In genomic region chr5:112526435-112526834, GRCm38 (mm10) we compare ENCODE assay signal across 16 mouse cellular contexts. TPM values are rescaled to one million over a fixed set of nuclear protein-coding genes. Genes with fewer than 3 reads are reported as not detected.
A peak's percentile ranks its signal among the peaks of the same experiment; 100 is the strongest.
DNase-seq lines count a peak whose midpoint lies in the region; ATAC-seq and TF ChIP-seq lines count a peak whose summit lies in the region.
"Had no signal": no experiment of that assay in that cellular context is flagged by ENCODE, and none has a peak within 500 bp of the region (broad histone marks: within the 10 kb centered on the region; RNA-seq: fewer than 3 reads in every experiment).

No protein-coding gene starts in this region.

- WGBS in lung, embryonic 14.5 days, result 63% methylated on average over 7 of the region's 7 CpGs
- 55% methylated on average over 7 of the region's 7 CpGs for WGBS in forebrain, embryonic 14.5 days
- 60% methylated on average over 7 of the region's 7 CpGs for WGBS in hindbrain, embryonic 16.5 days

- DNase-seq in frontal cortex, postnatal 25 days (ENCODE audit: low spot score in 2 of 2), result no peak
- DNase-seq in lung, embryonic 14.5 days, result peak; percentile 32
- DNase-seq in lung, adult 18-20 months, result no peak
- DNase-seq in forebrain, embryonic 14.5 days (ENCODE audit: low spot score), result no peak
- no peak for DNase-seq in right cerebral cortex, postnatal 25 days
- DNase-seq: adrenal gland, postnatal 10 days; heart, adult 18-20 months; heart, postnatal 36 days; kidney, adult 18-20 months; lung, postnatal 10 days; right cerebral cortex, postnatal 14 days had no signal

- no peaks in the 10 kb centered on the region for H3K36me3 ChIP-seq in lung, embryonic 14.5 days (ENCODE audit: insufficient read depth)
- no peaks in the 10 kb centered on the region for H3K36me3 ChIP-seq in forebrain, embryonic 14.5 days (ENCODE audit: control insufficient read depth, insufficient read depth, low read length)
- no peaks in the 10 kb centered on the region for H3K36me3 ChIP-seq in hindbrain, embryonic 16.5 days (ENCODE audit: control insufficient read depth, insufficient read depth, low read length)
- H3K36me3 ChIP-seq: G1E; neural tube, embryonic 12.5 days had no signal

- no peak for TF ChIP-seq CTCF in lung, embryonic 14.5 days (IDR thresholded peaks at IDR 0.05; ENCODE audit: low read depth)

- no peaks in the 10 kb centered on the region for H3K27me3 ChIP-seq in lung, embryonic 14.5 days (ENCODE audit: insufficient read depth, low read length)
- no peaks in the 10 kb centered on the region for H3K27me3 ChIP-seq in forebrain, embryonic 14.5 days (replicated peaks; ENCODE audit: control insufficient read depth, insufficient read depth, low read length)
- no peaks in the 10 kb centered on the region for H3K27me3 ChIP-seq in hindbrain, embryonic 16.5 days (replicated peaks; ENCODE audit: control insufficient read depth, insufficient read depth, low read length)

- H3K27ac ChIP-seq in lung, embryonic 14.5 days (ENCODE audit: low read depth), result no peak overlapping the region
- peak overlapping the region; percentile 65; the same call in 1 of the 2 replicates for H3K27ac ChIP-seq in forebrain, embryonic 14.5 days (ENCODE audit: low read depth, low read length)
- H3K27ac ChIP-seq in hindbrain, embryonic 16.5 days (ENCODE audit: low read depth, low read length), result peak overlapping the region; percentile 76
- H3K27ac ChIP-seq: neural tube, embryonic 12.5 days had no signal

- ATAC-seq in frontal cortex, adult (ENCODE audit: low TSS enrichment), result peak; percentile 22
- 0 out of 2 replicates have a peak, but pooled peaks have one; percentile 48 for ATAC-seq in lung, embryonic 14.5 days (ENCODE audit: insufficient read depth)
- 0 out of 2 replicates have a peak, but pooled peaks have one; percentile 35 for ATAC-seq in forebrain, embryonic 14.5 days
- ATAC-seq in hindbrain, embryonic 16.5 days, result peak; percentile 19; the same call in 1 of the 2 replicates

- no peak overlapping the region for H3K9ac ChIP-seq in lung, embryonic 14.5 days
- H3K9ac ChIP-seq in forebrain, embryonic 14.5 days (ENCODE audit: low read length), result no peak overlapping the region
- H3K9ac ChIP-seq in hindbrain, embryonic 16.5 days (ENCODE audit: low read depth, low read length), result peak overlapping the region; percentile 19; the same call in 1 of the 2 replicates
- H3K9ac ChIP-seq: neural tube, embryonic 12.5 days had no signal

- H3K9me3 ChIP-seq in lung, embryonic 14.5 days (ENCODE audit: low read depth, low read length), result no peaks in the 10 kb centered on the region
- no peaks in the 10 kb centered on the region for H3K9me3 ChIP-seq in forebrain, embryonic 14.5 days (replicated peaks; ENCODE audit: control insufficient read depth, low read length)
- no peaks in the 10 kb centered on the region for H3K9me3 ChIP-seq in hindbrain, embryonic 16.5 days (ENCODE audit: control insufficient read depth, low read length)
- H3K9me3 ChIP-seq: neural tube, embryonic 12.5 days had no signal

- H3K4me2 ChIP-seq in lung, embryonic 14.5 days, result no peak overlapping the region
- no peak overlapping the region for H3K4me2 ChIP-seq in forebrain, embryonic 14.5 days (ENCODE audit: low read length)
- no peak overlapping the region for H3K4me2 ChIP-seq in hindbrain, embryonic 16.5 days (ENCODE audit: low read length)
- H3K4me2 ChIP-seq: neural tube, embryonic 12.5 days had no signal

- peaks cover 8% of the 10 kb centered on the region; the same call in 1 of the 2 replicates for H3K4me1 ChIP-seq in lung, embryonic 14.5 days (ENCODE audit: insufficient read depth)
- H3K4me1 ChIP-seq in forebrain, embryonic 14.5 days (ENCODE audit: control insufficient read depth, insufficient read depth, low read length), result peaks cover 19% of the 10 kb centered on the region
- peaks cover 28% of the 10 kb centered on the region for H3K4me1 ChIP-seq in hindbrain, embryonic 16.5 days (ENCODE audit: control insufficient read depth, insufficient read depth, low read depth, low read length)

- no peak overlapping the region for H3K4me3 ChIP-seq in lung, embryonic 14.5 days (ENCODE audit: low read depth, low read length)
- H3K4me3 ChIP-seq in forebrain, embryonic 14.5 days (ENCODE audit: low read depth, low read length), result no peak overlapping the region
- H3K4me3 ChIP-seq in hindbrain, embryonic 16.5 days (ENCODE audit: low read length), result no peak overlapping the region
- H3K4me3 ChIP-seq: neural tube, embryonic 12.5 days had no signal

RNA-seq across cellular contexts. Expression of gene Sez6l, which starts 50.5 kb away (rescaled TPM):
- 0.30 and 0.32 TPM in 2 replicates for polyA plus RNA-seq in lung, embryonic 14.5 days (2014; fragmentation: Nextera tagmentation; extraction: Ambion mirVana)
- 22.1 and 27.9 TPM in 2 replicates for polyA plus RNA-seq in forebrain, embryonic 14.5 days (2014; fragmentation: Nextera tagmentation; extraction: Ambion mirVana)
- 42.8 and 52.7 TPM in 2 replicates for polyA plus RNA-seq in hindbrain, embryonic 16.5 days (2015; fragmentation: Nextera tagmentation; extraction: Ambion mirVana)
- polyA plus RNA-seq: G1E; liver, adult 2 months had no signal

Comparison
In these comparisons a context has a peak if more than half of its experiments do, and no peak if none do; other contexts are left out.
1. RNA of gene Sez6l, which starts 50.5 kb away (polyA plus RNA-seq): 42.8 to 52.7 TPM in hindbrain, embryonic 16.5 days and 22.1 to 27.9 TPM in forebrain, embryonic 14.5 days; 0.30 to 0.32 TPM in lung, embryonic 14.5 days; every median in the first group is over 10 times any median in the second.
2. Peak in every context shown above with its lines, with median percentiles within 50 percentile points of each other: ATAC-seq.